Mouse (Mus musculus): ENCODE data around the gene C1qtnf1.

GRCm38 (mm10) chr11:118418834-118419504, 9.0 kb upstream of the C1qtnf1 start, which contains the start of gene Cant1:
- no peak for TF ChIP-seq MAX (IDR thresholded peaks at IDR 0.05; ENCODE audit: low read depth)
- TF ChIP-seq MYOG (IDR thresholded peaks at IDR 0.05; ENCODE audit: control insufficient read depth in 1 of 3, insufficient read depth in 1 of 3, insufficient read length in 2 of 3, low read depth in 2 of 3) = no peak
- peak; percentile 97 for TF ChIP-seq POLR2A (IDR thresholded peaks at IDR 0.05; ENCODE audit: insufficient read length, low read depth)
- TF ChIP-seq E2F4 (IDR thresholded peaks at IDR 0.05; ENCODE audit: insufficient read depth) = no peak
- no peak for TF ChIP-seq USF1 (IDR thresholded peaks at IDR 0.05; ENCODE audit: low read depth)
- peak; percentile 82 for TF ChIP-seq POLR2AphosphoS2 (IDR thresholded peaks at IDR 0.05; ENCODE audit: insufficient read length, low read depth)
- TF ChIP-seq SRF (IDR thresholded peaks at IDR 0.05; ENCODE audit: control insufficient read depth, insufficient read length, low read depth) = peak; percentile 48
- TF ChIP-seq MYOD1 (IDR thresholded peaks at IDR 0.05; ENCODE audit: control insufficient read depth in 1 of 3, insufficient read length in 2 of 3, low read depth in 2 of 3) = no peak
- TF ChIP-seq CEBPB (IDR thresholded peaks at IDR 0.05; ENCODE audit: insufficient read depth, poor library complexity, severe bottlenecking) = no peak
- no peak for TF ChIP-seq TCF3 (IDR thresholded peaks at IDR 0.05; ENCODE audit: insufficient read length, low read depth)
- no peak for TF ChIP-seq REST (IDR thresholded peaks at IDR 0.05; ENCODE audit: insufficient read depth, insufficient read length)

Data from myocyte (in vitro differentiated cells).